Comparison of ENCODE assay signal across 9 mouse cellular contexts in genomic region chr3:101318115-101318514, GRCm38 (mm10). TPM values are rescaled to one million over a fixed set of nuclear protein-coding genes. Genes with fewer than 3 reads are reported as not detected.
DNase-seq lines count a peak whose midpoint lies in the region; ATAC-seq and TF ChIP-seq lines count a peak whose summit lies in the region.
"Had no signal": no experiment of that assay in that cellular context is flagged by ENCODE, and none has a peak within 500 bp of the region (broad histone marks: within the 10 kb centered on the region; RNA-seq: fewer than 3 reads in every experiment).

No protein-coding gene starts in this region.

- H3K9ac ChIP-seq in limb, embryonic 11.5 days (ENCODE audit: low read length) = no peak overlapping the region
- no peak overlapping the region for H3K9ac ChIP-seq in forebrain, embryonic 14.5 days (ENCODE audit: low read length)
- H3K9ac ChIP-seq: neural tube, embryonic 12.5 days had no signal

- no peaks in the 10 kb centered on the region for H3K27me3 ChIP-seq in limb, embryonic 11.5 days (ENCODE audit: control insufficient read depth, insufficient read depth, low read length)
- no peaks in the 10 kb centered on the region for H3K27me3 ChIP-seq in forebrain, embryonic 14.5 days (replicated peaks; ENCODE audit: control insufficient read depth, insufficient read depth, low read length)
- H3K27me3 ChIP-seq: neural tube, embryonic 12.5 days had no signal

- TF ChIP-seq CTCF in lung, adult 2 months (IDR thresholded peaks at IDR 0.05; ENCODE audit: insufficient read depth, low read length) = peak; percentile 44; the same call in 1 of the 2 replicates
- TF ChIP-seq CTCF in brain, embryonic 14.5 days (IDR thresholded peaks at IDR 0.05; ENCODE audit: borderline replicate concordance, extremely low read depth, insufficient read depth, insufficient read length) = peak; percentile 46; the same call in 1 of the 2 replicates

- no peaks in the 10 kb centered on the region for H3K36me3 ChIP-seq in limb, embryonic 11.5 days (ENCODE audit: control insufficient read depth, insufficient read depth, low read length)
- no peaks in the 10 kb centered on the region for H3K36me3 ChIP-seq in forebrain, embryonic 14.5 days (ENCODE audit: control insufficient read depth, insufficient read depth, low read length)
- H3K36me3 ChIP-seq: neural tube, embryonic 12.5 days had no signal

- WGBS in lung, adult 2 months = 78% methylated on average over 6 of the region's 6 CpGs
- WGBS in limb, embryonic 11.5 days = 67% methylated on average over 6 of the region's 6 CpGs
- WGBS in forebrain, embryonic 14.5 days = 71% methylated on average over 6 of the region's 6 CpGs

- peak; percentile 25 for DNase-seq in cerebellum, adult 9-10 months
- no peak for DNase-seq in lung, adult 2 months
- no peak for DNase-seq in lung, postnatal 25 days (ENCODE audit: low spot score)
- no peak for DNase-seq in brain, embryonic 14.5 days (ENCODE audit: low read depth)
- DNase-seq in limb, embryonic 11.5 days (ENCODE audit: low spot score) = peak; percentile 80
- peak; percentile 76 for DNase-seq in thymus, postnatal 14 days
- no peak for DNase-seq in forebrain, embryonic 14.5 days (ENCODE audit: low spot score)

- H3K4me2 ChIP-seq in limb, embryonic 11.5 days (ENCODE audit: low read depth, severe bottlenecking) = no peak overlapping the region
- no peak overlapping the region for H3K4me2 ChIP-seq in forebrain, embryonic 14.5 days (ENCODE audit: low read length)
- H3K4me2 ChIP-seq: neural tube, embryonic 12.5 days had no signal

- no peaks in the 10 kb centered on the region for H3K4me1 ChIP-seq in lung, adult 2 months (ENCODE audit: control insufficient read depth, insufficient read depth, low read length)
- H3K4me1 ChIP-seq in limb, embryonic 11.5 days (ENCODE audit: control insufficient read depth, insufficient read depth, low read length) = 0 out of 2 replicates have a peak, but pooled peaks cover 6% of the 10 kb centered on the region
- no peaks in the 10 kb centered on the region for H3K4me1 ChIP-seq in forebrain, embryonic 14.5 days (ENCODE audit: control insufficient read depth, insufficient read depth, low read length)
- H3K4me1 ChIP-seq: neural tube, embryonic 12.5 days had no signal

- no peak overlapping the region for H3K4me3 ChIP-seq in lung, adult 2 months (replicated peaks; ENCODE audit: extremely low read depth, low read depth, low read length)
- H3K4me3 ChIP-seq in limb, embryonic 11.5 days (ENCODE audit: low read depth, low read length) = no peak overlapping the region
- no peak overlapping the region for H3K4me3 ChIP-seq in forebrain, embryonic 14.5 days (ENCODE audit: low read depth, low read length)
- H3K4me3 ChIP-seq: neural tube, embryonic 12.5 days had no signal

- no peak for TF ChIP-seq POLR2A in lung, adult 2 months (IDR thresholded peaks at IDR 0.05; ENCODE audit: borderline replicate concordance, extremely low read depth, low read depth, low read length)
- TF ChIP-seq POLR2A in brain, embryonic 14.5 days (IDR thresholded peaks at IDR 0.05; ENCODE audit: borderline replicate concordance, extremely low read depth, insufficient read depth, insufficient read length, poor library complexity, severe bottlenecking) = no peak

- ATAC-seq in cerebellum, adult (ENCODE audit: insufficient number of reproducible peaks, low FRiP score, low TSS enrichment) = no peak
- no peak for ATAC-seq in limb, embryonic 11.5 days (ENCODE audit: insufficient number of reproducible peaks, low FRiP score, low TSS enrichment, low read depth)
- no peak for ATAC-seq in forebrain, embryonic 14.5 days

- no peaks in the 10 kb centered on the region for H3K9me3 ChIP-seq in limb, embryonic 11.5 days (ENCODE audit: control insufficient read depth, low read length)
- no peaks in the 10 kb centered on the region for H3K9me3 ChIP-seq in forebrain, embryonic 14.5 days (replicated peaks; ENCODE audit: control insufficient read depth, low read length)
- H3K9me3 ChIP-seq: neural tube, embryonic 12.5 days had no signal

- H3K27ac ChIP-seq in limb, embryonic 11.5 days (replicated peaks; ENCODE audit: low read depth, low read length) = no peak overlapping the region
- no peak overlapping the region for H3K27ac ChIP-seq in forebrain, embryonic 14.5 days (ENCODE audit: low read depth, low read length)
- H3K27ac ChIP-seq: neural tube, embryonic 12.5 days had no signal

RNA-seq across cellular contexts. Expression of gene Cd2, which starts 30.4 kb away (rescaled TPM):
- 10.7 and 11.4 TPM in 2 replicates for polyA plus RNA-seq in lung, adult 2 months (2012; rRNA removed)
- 0.08 TPM in 1 of 2 replicates, not detected in the other for polyA plus RNA-seq in brain, embryonic 14.5 days (2012; rRNA removed)
- polyA plus RNA-seq in limb, embryonic 11.5 days (2014; fragmentation: Nextera tagmentation; extraction: Ambion mirVana) = not detected in 2 replicates
- 0.30 and 0.45 TPM in 2 replicates for polyA plus RNA-seq in forebrain, embryonic 14.5 days (2014; fragmentation: Nextera tagmentation; extraction: Ambion mirVana)
- polyA plus RNA-seq: neural tube, embryonic 12.5 days had no signal

RNA-seq across cellular contexts. Expression of gene Igsf3, which starts 58.8 kb away (rescaled TPM):
- polyA plus RNA-seq in lung, adult 2 months (2012; rRNA removed) = 7.3 and 8.0 TPM in 2 replicates
- polyA plus RNA-seq in brain, embryonic 14.5 days (2012; rRNA removed) = 17.4 and 36.0 TPM in 2 replicates
- polyA plus RNA-seq in limb, embryonic 11.5 days (2014; fragmentation: Nextera tagmentation; extraction: Ambion mirVana) = 57.5 and 60.1 TPM in 2 replicates
- polyA plus RNA-seq in forebrain, embryonic 14.5 days (2014; fragmentation: Nextera tagmentation; extraction: Ambion mirVana) = 30.0 and 45.6 TPM in 2 replicates

Comparison
In these comparisons a context has a peak if more than half of its experiments do, and no peak if none do; other contexts are left out.
1. DNase-seq: peak in cerebellum, adult 9-10 months (single experiment), limb, embryonic 11.5 days (single experiment) and thymus, postnatal 14 days (single experiment); none in lung, adult 2 months (single experiment), lung, postnatal 25 days (single experiment), brain, embryonic 14.5 days (single experiment) and forebrain, embryonic 14.5 days (single experiment).